Mouse (Mus musculus): Measurements from ENCODE around the gene Ceacam16. TPM values are rescaled to one million over a fixed set of nuclear protein-coding genes. Genes with fewer than 3 reads are reported as not detected.

Gene Ceacam16
- polyA plus RNA-seq, 1 experiment, result not detected

GRCm38 (mm10) chr7:19866490-19866889 is 5.4 kb upstream of the Ceacam16 start:
- TF ChIP-seq POLR2A (IDR thresholded peaks at IDR 0.05; ENCODE audit: borderline replicate concordance, extremely low read depth, insufficient read depth, insufficient read length, poor library complexity, severe bottlenecking), result no peak
- no peak for TF ChIP-seq CTCF (IDR thresholded peaks at IDR 0.05; ENCODE audit: borderline replicate concordance, extremely low read depth, insufficient read depth, insufficient read length)
- no peak for DNase-seq (ENCODE audit: low read depth)

DNA sequence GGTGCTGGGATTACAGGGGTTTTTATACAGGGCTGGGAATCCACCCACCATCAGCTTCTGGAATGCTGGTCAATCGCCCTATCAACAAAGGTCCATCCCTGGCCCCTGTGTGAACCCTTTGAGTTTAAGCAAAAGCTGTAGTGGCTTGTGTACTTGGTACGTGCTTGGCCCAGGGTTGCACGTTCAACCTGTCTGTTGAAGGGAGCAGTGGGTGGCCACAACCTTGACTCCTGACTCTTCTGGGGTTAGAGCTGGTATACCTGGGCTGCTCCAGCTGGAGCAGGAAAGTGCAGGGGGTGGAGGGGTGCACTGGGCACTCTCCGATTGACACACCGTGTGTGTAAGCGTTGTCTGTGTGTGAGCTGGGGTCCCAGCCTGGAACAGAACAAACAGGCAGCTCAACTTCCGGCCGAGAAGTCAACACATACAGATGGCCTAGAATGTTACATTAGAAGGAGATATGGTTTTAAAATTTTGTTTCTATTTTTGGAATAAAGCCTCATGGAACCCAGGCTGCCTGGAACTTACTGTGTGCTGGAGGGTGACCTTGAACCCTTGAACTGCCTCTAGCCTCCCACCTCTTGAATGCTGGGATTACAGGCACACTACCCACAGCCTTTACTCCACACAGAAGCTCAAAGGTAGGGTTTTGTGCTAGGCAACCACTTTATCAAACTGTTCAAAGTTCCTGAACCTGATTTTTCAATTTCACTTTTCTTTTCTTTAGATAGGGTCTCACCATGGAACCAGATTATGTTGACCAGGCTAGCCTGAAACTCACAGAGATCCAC is 4.3 kb upstream of the Ceacam16 start:
- TF ChIP-seq POLR2A (IDR thresholded peaks at IDR 0.05; ENCODE audit: borderline replicate concordance, extremely low read depth, insufficient read depth, insufficient read length, poor library complexity, severe bottlenecking), result no peak
- TF ChIP-seq CTCF (IDR thresholded peaks at IDR 0.05; ENCODE audit: borderline replicate concordance, extremely low read depth, insufficient read depth, insufficient read length), result no peak
- DNase-seq (ENCODE audit: low read depth), result no peak

GRCm38 (mm10) chr7:19864241-19864640 is 3.1 kb upstream of the Ceacam16 start:
- no peak for TF ChIP-seq CTCF (IDR thresholded peaks at IDR 0.05; ENCODE audit: borderline replicate concordance, extremely low read depth, insufficient read depth, insufficient read length)
- no peak for TF ChIP-seq POLR2A (IDR thresholded peaks at IDR 0.05; ENCODE audit: borderline replicate concordance, extremely low read depth, insufficient read depth, insufficient read length, poor library complexity, severe bottlenecking)
- no peak for DNase-seq (ENCODE audit: low read depth)

DNA sequence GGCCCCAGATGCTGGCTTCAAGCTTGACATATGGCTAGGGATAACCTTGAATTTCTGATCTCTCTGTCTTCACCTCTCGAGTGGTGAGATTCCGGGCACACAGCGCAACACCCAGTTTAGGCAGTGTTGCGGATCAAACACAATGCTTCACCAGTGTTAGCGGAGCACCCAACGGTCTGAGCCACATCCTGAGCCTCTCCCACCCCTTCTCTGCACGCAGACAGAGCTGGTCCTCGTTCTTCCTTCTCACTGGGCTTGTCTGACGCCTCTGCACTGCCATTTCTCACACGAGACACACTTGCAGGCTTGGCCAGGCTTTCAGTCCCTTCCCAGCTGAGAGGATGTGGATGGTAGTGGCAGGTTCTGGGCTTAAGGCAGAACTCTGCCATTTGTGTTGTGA is 1.4 kb downstream of the Ceacam16 start:
- no peak for DNase-seq (ENCODE audit: low read depth)

DNA sequence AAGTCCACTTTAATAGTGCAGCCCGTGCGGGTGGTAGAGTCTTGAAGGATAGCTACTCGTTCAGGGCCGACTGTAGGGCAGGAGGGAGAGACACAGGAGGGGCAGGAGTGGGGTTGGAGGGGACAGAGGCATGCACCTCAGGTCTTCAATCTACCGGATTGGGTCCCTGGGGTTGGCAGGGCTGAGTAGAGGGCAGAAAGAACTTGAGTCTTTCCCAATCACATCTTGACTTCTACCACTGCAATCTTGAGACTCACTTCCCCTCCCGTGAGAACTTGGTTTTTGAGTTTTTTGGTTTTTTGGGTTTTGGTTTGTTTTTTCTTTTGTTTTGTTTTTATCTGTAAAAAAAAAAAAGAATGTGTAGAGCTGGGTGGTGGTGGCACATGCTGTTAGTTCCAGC is 4.8 kb downstream of the Ceacam16 start:
- no peak for TF ChIP-seq CTCF (IDR thresholded peaks at IDR 0.05; ENCODE audit: borderline replicate concordance, extremely low read depth, insufficient read depth, insufficient read length)
- no peak for TF ChIP-seq POLR2A (IDR thresholded peaks at IDR 0.05; ENCODE audit: borderline replicate concordance, extremely low read depth, insufficient read depth, insufficient read length, poor library complexity, severe bottlenecking)
- no peak for DNase-seq (ENCODE audit: low read depth)

More for the DNA sequence above, 1.4 kb downstream of the Ceacam16 start:
- TF ChIP-seq CTCF (IDR thresholded peaks at IDR 0.05; ENCODE audit: borderline replicate concordance, extremely low read depth, insufficient read depth, insufficient read length) (no peak), POLR2A (IDR thresholded peaks at IDR 0.05; ENCODE audit: borderline replicate concordance, extremely low read depth, insufficient read depth, insufficient read length, poor library complexity, severe bottlenecking) (no peak)

GRCm38 (mm10) chr7:19855663-19856062 is 5.4 kb downstream of the Ceacam16 start:
- DNase-seq (ENCODE audit: low read depth), result no peak

GRCm38 (mm10) chr7:19853526-19853925 is 7.6 kb downstream of the Ceacam16 start:
- TF ChIP-seq POLR2A (IDR thresholded peaks at IDR 0.05; ENCODE audit: borderline replicate concordance, extremely low read depth, insufficient read depth, insufficient read length, poor library complexity, severe bottlenecking), result no peak
- no peak for TF ChIP-seq CTCF (IDR thresholded peaks at IDR 0.05; ENCODE audit: borderline replicate concordance, extremely low read depth, insufficient read depth, insufficient read length)
- no peak for DNase-seq (ENCODE audit: low read depth)

More at GRCm38 (mm10) chr7:19855663-19856062, 5.4 kb downstream of the Ceacam16 start:
- no peak for TF ChIP-seq POLR2A (IDR thresholded peaks at IDR 0.05; ENCODE audit: borderline replicate concordance, extremely low read depth, insufficient read depth, insufficient read length, poor library complexity, severe bottlenecking)
- TF ChIP-seq CTCF (IDR thresholded peaks at IDR 0.05; ENCODE audit: borderline replicate concordance, extremely low read depth, insufficient read depth, insufficient read length), result no peak

DNA sequence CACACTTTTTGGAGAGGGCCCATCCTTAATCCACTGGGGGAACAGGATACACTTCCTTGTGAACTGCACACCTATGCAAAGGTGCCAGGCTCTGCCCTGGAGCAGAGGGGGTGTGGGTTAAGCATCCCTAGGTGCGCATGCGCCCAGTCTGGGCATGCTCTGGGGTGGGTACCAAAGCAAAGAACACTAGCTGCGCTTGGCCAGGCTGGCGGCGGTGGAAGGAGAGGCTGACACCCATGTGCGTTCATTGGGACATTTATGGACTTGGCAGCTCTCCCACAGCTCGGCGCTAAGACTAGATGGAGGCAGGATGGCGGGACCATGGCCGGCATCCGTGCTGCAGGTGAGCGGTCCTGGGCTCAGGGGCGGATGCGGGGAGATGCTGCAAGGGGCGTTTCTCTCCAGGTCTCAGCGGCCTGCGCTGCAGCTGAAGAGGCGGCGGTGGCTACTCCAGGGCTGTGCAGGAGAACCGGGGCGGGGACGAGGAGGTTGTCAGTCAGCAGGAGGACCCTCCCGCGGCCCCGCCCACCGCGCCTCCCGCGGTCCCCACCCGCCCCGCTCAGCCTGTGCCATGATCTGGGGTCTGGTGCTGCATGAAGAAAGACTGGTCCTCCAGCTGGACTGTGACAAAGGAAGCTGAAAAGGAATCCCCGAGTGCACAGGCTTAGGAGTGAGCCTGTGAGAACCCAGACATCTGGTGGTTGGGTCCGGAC is 9.1 kb downstream of the Ceacam16 start, which contains the start of gene Gm19345:
TSS of gene Gm19345 (plus strand) at position 146 of the 713 bp plus-strand sequence.
- TF ChIP-seq POLR2A (IDR thresholded peaks at IDR 0.05; ENCODE audit: borderline replicate concordance, extremely low read depth, insufficient read depth, insufficient read length, poor library complexity, severe bottlenecking) (no peak), CTCF (IDR thresholded peaks at IDR 0.05; ENCODE audit: borderline replicate concordance, extremely low read depth, insufficient read depth, insufficient read length) (no peak)

GRCm38 (mm10) chr7:19844521-19845171 is 16.5 kb downstream of the Ceacam16 start:
- no peak for DNase-seq (ENCODE audit: low read depth)
- TF ChIP-seq POLR2A (IDR thresholded peaks at IDR 0.05; ENCODE audit: borderline replicate concordance, extremely low read depth, insufficient read depth, insufficient read length, poor library complexity, severe bottlenecking), result no peak
- TF ChIP-seq CTCF (IDR thresholded peaks at IDR 0.05; ENCODE audit: borderline replicate concordance, extremely low read depth, insufficient read depth, insufficient read length), result no peak

More for the DNA sequence above, 9.1 kb downstream of the Ceacam16 start, which contains the start of gene Gm19345:
- DNase-seq (ENCODE audit: low read depth), result peak; percentile 74

DNA sequence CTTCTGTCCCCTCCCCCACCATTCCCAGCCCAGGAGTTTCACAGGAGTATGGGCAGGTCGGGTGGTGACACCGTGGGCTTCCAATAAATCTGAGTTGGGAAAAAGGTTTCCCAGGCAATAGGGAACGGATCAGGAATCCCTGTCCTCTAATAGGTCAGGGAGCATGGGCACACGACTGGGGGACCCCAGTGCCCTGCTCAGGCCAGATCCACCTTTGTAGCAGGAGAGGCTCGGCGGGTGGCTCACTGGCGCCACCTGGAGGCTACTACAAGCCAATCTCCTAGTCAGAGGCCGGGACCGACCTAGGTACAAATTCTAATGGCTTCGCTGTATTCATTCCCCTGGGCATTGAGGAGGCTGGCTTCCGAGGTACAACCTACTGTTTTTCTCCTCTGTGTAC is 17.5 kb downstream of the Ceacam16 start:
- DNase-seq (ENCODE audit: low read depth), result peak; percentile 51
- TF ChIP-seq POLR2A (IDR thresholded peaks at IDR 0.05; ENCODE audit: borderline replicate concordance, extremely low read depth, insufficient read depth, insufficient read length, poor library complexity, severe bottlenecking) (no peak), CTCF (IDR thresholded peaks at IDR 0.05; ENCODE audit: borderline replicate concordance, extremely low read depth, insufficient read depth, insufficient read length) (peak; percentile 82)
